Mouse (Mus musculus) naive thymus-derived CD4-positive, alpha-beta T cell, adult 2 months (primary cell): ENCODE measurements around the gene Chd1.

Source experiments
- DNase-seq: peaks from one replicate; pipeline ENCODE4 v3.0.0-alpha.2; 2011; ENCODE audit warnings: low read depth

The Chd1 gene

GRCm38 (mm10) chr17:15704475-15705300 is at the start of gene Chd1:
Chd1 (plus strand) TSS chr17:15704967.
- peak; percentile 92 for DNase-seq

GRCm38 (mm10) chr17:15656881-15657607 is 47.7 kb upstream of the Chd1 start:
- DNase-seq: no peak

GRCm38 (mm10) chr17:15672870-15673269 is 31.9 kb upstream of the Chd1 start:
- DNase-seq: no peak

GRCm38 (mm10) chr17:15677970-15678645 is 26.7 kb upstream of the Chd1 start:
- no peak for DNase-seq

- no peak for DNase-seq
Observed at GRCm38 (mm10) chr17:15679966-15680630, 24.7 kb upstream of the Chd1 start.

GRCm38 (mm10) chr17:15680661-15681060 is 24.1 kb upstream of the Chd1 start:
- no peak for DNase-seq

- DNase-seq: no peak
Observed at GRCm38 (mm10) chr17:15686396-15686795, 18.4 kb upstream of the Chd1 start.

- no peak for DNase-seq
Observed at GRCm38 (mm10) chr17:15690304-15690703, 14.5 kb upstream of the Chd1 start.

- DNase-seq: no peak
Observed at GRCm38 (mm10) chr17:15695566-15695965, 9.2 kb upstream of the Chd1 start.

GRCm38 (mm10) chr17:15698956-15699355 is 5.8 kb upstream of the Chd1 start:
- DNase-seq: no peak

GRCm38 (mm10) chr17:15701505-15701904 is 3.3 kb upstream of the Chd1 start:
- no peak for DNase-seq

GRCm38 (mm10) chr17:15704158-15704474 is 651 bp upstream of the Chd1 start:
- no peak for DNase-seq

GRCm38 (mm10) chr17:15705303-15706284 is 827 bp downstream of the Chd1 start:
- peak; percentile 91 for DNase-seq

GRCm38 (mm10) chr17:15714507-15714906 is 9.7 kb downstream of the Chd1 start:
- peak; percentile 46 for DNase-seq

GRCm38 (mm10) chr17:15715013-15715902 is 10.5 kb downstream of the Chd1 start:
- peak; percentile 75 for DNase-seq

- DNase-seq: no peak
Observed at GRCm38 (mm10) chr17:15715940-15716339, 11.2 kb downstream of the Chd1 start.

- DNase-seq: no peak
Observed at GRCm38 (mm10) chr17:15720841-15721240, 16.1 kb downstream of the Chd1 start.

- peak; percentile 40 for DNase-seq
Observed at GRCm38 (mm10) chr17:15723291-15723690, 18.5 kb downstream of the Chd1 start.

GRCm38 (mm10) chr17:15723866-15724475 is 19.2 kb downstream of the Chd1 start:
- peak; percentile 84 for DNase-seq

- no peak for DNase-seq
Observed at GRCm38 (mm10) chr17:15731706-15732105, 26.9 kb downstream of the Chd1 start.
